Mouse (Mus musculus): ENCODE data around the gene Clic6. TPM values are rescaled to one million over a fixed set of nuclear protein-coding genes. Genes with fewer than 3 reads are reported as not detected.

Gene Clic6
- polyA plus RNA-seq, 1 experiment from 2014 or later, result 1.7 TPM

GRCm38 (mm10) chr16:92538356-92538755 is 52.8 kb downstream of the Clic6 start:
- H3K4me3 ChIP-seq, result no peak overlapping the region
- no peaks in the 10 kb centered on the region for H3K4me1 ChIP-seq

GRCm38 (mm10) chr16:92544264-92544663 is 58.7 kb downstream of the Clic6 start:
- Histone ChIP-seq H3K4me3 (no peak overlapping the region), H3K27ac (no peak overlapping the region), H3K27me3 (replicated peaks) (0 out of 2 replicates have a peak, but pooled peaks cover 21% of the 10 kb centered on the region), H3K9me3 (replicated peaks) (no peaks in the 10 kb centered on the region), H3K4me1 (no peaks in the 10 kb centered on the region), H3K36me3 (no peaks in the 10 kb centered on the region), H3K4me2 (no peak overlapping the region), H3K9ac (no peak overlapping the region)
- ATAC-seq, result no peak
- WGBS (ENCODE audit: insufficient replicate concordance), result 42% methylated on average over 1 of the region's 1 CpGs

More at GRCm38 (mm10) chr16:92538356-92538755, 52.8 kb downstream of the Clic6 start:
- Histone ChIP-seq H3K9me3 (replicated peaks) (no peaks in the 10 kb centered on the region), H3K4me2 (no peak overlapping the region), H3K27ac (no peak overlapping the region), H3K9ac (no peak overlapping the region), H3K36me3 (no peaks in the 10 kb centered on the region), H3K27me3 (replicated peaks) (0 out of 2 replicates have a peak, but pooled peaks cover 12% of the 10 kb centered on the region)
- no peak for ATAC-seq
- WGBS (ENCODE audit: insufficient replicate concordance), result 68% methylated on average over 6 of the region's 6 CpGs

DNA sequence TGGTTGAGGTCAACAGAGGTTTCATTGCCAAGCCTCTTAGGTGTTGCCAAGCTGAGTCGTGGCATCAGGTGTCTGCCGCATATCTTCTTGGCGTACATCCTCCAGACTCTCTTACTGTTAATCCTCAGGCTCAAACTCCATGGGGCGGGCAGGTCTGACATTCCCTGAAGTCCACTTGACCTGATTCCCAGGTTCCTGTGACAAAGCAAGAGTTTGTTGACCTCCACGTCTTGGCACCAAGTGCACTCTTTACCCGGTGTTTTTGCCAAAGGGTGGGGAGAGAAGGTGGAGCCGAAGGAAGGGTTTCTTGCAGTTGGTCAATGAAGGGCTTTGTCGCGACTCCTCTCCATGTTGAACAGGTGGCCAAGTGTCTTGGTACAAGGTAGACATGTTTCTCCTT is 63.1 kb downstream of the Clic6 start:
- Histone ChIP-seq H3K4me1 (no peaks in the 10 kb centered on the region), H3K4me2 (no peak overlapping the region), H3K4me3 (no peak overlapping the region), H3K27me3 (replicated peaks) (peaks cover 21% of the 10 kb centered on the region), H3K36me3 (no peaks in the 10 kb centered on the region), H3K9ac (no peak overlapping the region), H3K9me3 (replicated peaks) (no peaks in the 10 kb centered on the region), H3K27ac (no peak overlapping the region)
- 78% methylated on average over 9 of the region's 9 CpGs for WGBS (ENCODE audit: insufficient replicate concordance)
- ATAC-seq, result no peak

DNA sequence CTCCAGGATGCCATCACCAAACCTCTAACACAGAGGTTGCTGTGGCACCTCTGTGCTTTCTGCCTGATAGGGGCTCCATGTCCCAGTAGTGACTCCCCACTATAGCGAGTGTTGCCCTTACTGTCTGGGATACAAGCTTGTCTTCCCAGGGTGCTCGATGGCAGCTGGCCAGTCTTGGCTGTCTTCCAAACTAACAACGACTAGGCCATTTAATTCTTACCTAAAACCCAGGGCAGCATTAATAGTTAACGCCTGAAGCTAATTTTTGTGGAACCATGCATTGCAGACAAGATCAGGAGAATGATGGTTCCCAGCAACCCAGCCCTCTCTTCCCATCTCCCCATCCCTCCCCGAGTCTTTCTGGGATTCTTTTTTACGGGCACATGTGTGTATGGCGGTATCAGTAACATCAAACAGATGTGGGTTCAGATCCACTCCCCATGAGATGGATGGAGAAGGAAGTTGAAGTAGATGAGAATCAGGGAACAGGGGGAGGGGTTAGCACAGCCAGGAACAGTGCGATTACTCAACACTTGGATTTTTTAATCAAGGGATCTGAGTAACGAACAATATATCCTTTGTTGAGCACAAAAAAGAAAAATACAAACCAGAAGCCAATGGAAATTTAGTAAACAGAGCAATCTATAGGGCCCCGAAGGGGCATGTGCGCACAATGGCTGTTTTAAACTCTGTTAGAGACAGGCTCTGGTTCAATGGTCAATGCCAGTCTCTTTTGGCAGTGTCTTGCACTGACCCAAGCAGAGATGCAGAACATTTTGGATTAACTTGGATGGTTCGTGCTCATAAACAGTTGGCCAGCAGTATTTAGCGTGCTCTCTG is 66.0 kb downstream of the Clic6 start:
- 69% methylated on average over 13 of the region's 13 CpGs for WGBS (ENCODE audit: insufficient replicate concordance)
- ATAC-seq, result no peak
- no peaks in the 10 kb centered on the region for H3K4me1 ChIP-seq
- no peak overlapping the region for H3K27ac ChIP-seq
- H3K9me3 ChIP-seq (replicated peaks), result no peaks in the 10 kb centered on the region
- H3K4me2 ChIP-seq, result no peak overlapping the region
- H3K36me3 ChIP-seq, result no peaks in the 10 kb centered on the region
- H3K4me3 ChIP-seq, result no peak overlapping the region
- peaks cover 27% of the 10 kb centered on the region for H3K27me3 ChIP-seq (replicated peaks)
- H3K9ac ChIP-seq, result no peak overlapping the region

- Histone ChIP-seq H3K4me3 (no peak overlapping the region), H3K27me3 (replicated peaks) (peaks cover 27% of the 10 kb centered on the region), H3K36me3 (no peaks in the 10 kb centered on the region), H3K9me3 (replicated peaks) (no peaks in the 10 kb centered on the region), H3K27ac (no peak overlapping the region), H3K4me2 (no peak overlapping the region), H3K9ac (no peak overlapping the region), H3K4me1 (no peaks in the 10 kb centered on the region)
- 67% methylated on average over 9 of the region's 9 CpGs for WGBS (ENCODE audit: insufficient replicate concordance)
- no peak for ATAC-seq
These were observed 66.5 kb downstream of the Clic6 start for GRCm38 (mm10) chr16:92552106-92552382.

GRCm38 (mm10) chr16:92552858-92553257 is 67.3 kb downstream of the Clic6 start:
- Histone ChIP-seq H3K36me3 (no peaks in the 10 kb centered on the region), H3K27me3 (replicated peaks) (peaks cover 27% of the 10 kb centered on the region), H3K4me2 (0 out of 2 replicates have a peak overlapping the region, but pooled peaks have one; percentile 16), H3K9ac (no peak overlapping the region), H3K4me1 (no peaks in the 10 kb centered on the region), H3K4me3 (no peak overlapping the region), H3K27ac (no peak overlapping the region), H3K9me3 (replicated peaks) (no peaks in the 10 kb centered on the region)
- 16% methylated on average over 11 of the region's 11 CpGs for WGBS (ENCODE audit: insufficient replicate concordance)
- no peak for ATAC-seq

DNA sequence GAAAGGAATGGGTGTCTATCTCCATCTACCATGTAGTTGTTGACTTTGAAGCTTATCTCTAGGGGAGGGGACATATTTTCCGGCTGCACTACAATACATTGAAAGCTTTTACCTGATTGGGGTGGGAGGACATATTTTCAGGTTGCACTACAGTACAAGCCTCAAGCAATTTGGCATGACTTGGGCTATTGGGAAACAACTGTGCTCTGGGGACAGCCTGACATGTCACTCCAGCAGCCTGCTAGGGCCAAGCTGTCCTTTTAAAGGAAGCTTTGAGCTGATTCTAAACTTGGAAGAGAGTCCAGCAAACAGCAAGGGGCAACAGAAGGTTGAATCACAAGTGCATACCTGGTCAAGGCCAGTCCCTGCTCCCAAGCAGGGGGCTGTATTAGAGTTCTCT is 69.5 kb downstream of the Clic6 start:
- Histone ChIP-seq H3K9me3 (replicated peaks) (no peaks in the 10 kb centered on the region), H3K4me2 (no peak overlapping the region), H3K27me3 (replicated peaks) (peaks cover 28% of the 10 kb centered on the region), H3K4me3 (no peak overlapping the region), H3K36me3 (no peaks in the 10 kb centered on the region), H3K4me1 (no peaks in the 10 kb centered on the region), H3K27ac (no peak overlapping the region), H3K9ac (no peak overlapping the region)
- WGBS (ENCODE audit: insufficient replicate concordance), result 47% methylated on average over 1 of the region's 1 CpGs
- ATAC-seq, result no peak

DNA sequence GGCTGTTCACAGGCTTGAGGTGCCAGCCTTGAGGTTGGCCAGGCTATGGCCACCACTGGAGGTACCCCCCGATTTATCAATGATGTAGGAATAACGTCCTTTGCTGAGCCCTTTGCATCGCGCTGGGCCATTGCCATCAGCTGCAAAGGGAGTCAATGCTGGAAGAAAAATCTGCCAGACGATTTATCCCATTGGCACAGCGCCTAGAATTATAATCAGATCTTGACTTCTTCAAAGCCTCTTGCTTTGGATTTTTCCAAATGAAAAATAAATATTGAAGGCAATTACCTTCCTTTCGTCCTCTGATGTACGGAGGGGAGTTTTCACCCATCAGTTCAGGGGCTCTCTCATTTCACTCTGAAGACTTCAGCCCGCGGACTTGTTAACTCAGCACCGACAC is 79.8 kb downstream of the Clic6 start:
- H3K9me3 ChIP-seq (replicated peaks), result no peaks in the 10 kb centered on the region
- H3K36me3 ChIP-seq, result no peaks in the 10 kb centered on the region
- H3K4me1 ChIP-seq, result peaks cover 6% of the 10 kb centered on the region
- no peak overlapping the region for H3K27ac ChIP-seq
- H3K4me3 ChIP-seq, result no peak overlapping the region
- no peak overlapping the region for H3K9ac ChIP-seq
- no peak overlapping the region for H3K4me2 ChIP-seq
- 63% methylated on average over 11 of the region's 11 CpGs for WGBS (ENCODE audit: insufficient replicate concordance)
- peaks cover 23% of the 10 kb centered on the region for H3K27me3 ChIP-seq (replicated peaks)
- ATAC-seq, result no peak

GRCm38 (mm10) chr16:92565708-92566107 is 80.2 kb downstream of the Clic6 start:
- no peaks in the 10 kb centered on the region for H3K36me3 ChIP-seq
- H3K27me3 ChIP-seq (replicated peaks), result peaks cover 23% of the 10 kb centered on the region
- no peak overlapping the region for H3K27ac ChIP-seq
- no peak overlapping the region for H3K4me3 ChIP-seq
- H3K9me3 ChIP-seq (replicated peaks), result no peaks in the 10 kb centered on the region
- H3K4me2 ChIP-seq, result no peak overlapping the region
- H3K9ac ChIP-seq, result no peak overlapping the region
- 3% methylated on average over 6 of the region's 6 CpGs for WGBS (ENCODE audit: insufficient replicate concordance)
- H3K4me1 ChIP-seq, result peaks cover 6% of the 10 kb centered on the region
- no peak for ATAC-seq

- Histone ChIP-seq H3K27me3 (replicated peaks) (peaks cover 23% of the 10 kb centered on the region), H3K4me1 (peaks cover 6% of the 10 kb centered on the region), H3K36me3 (no peaks in the 10 kb centered on the region), H3K4me2 (no peak overlapping the region), H3K27ac (no peak overlapping the region), H3K9ac (no peak overlapping the region), H3K4me3 (no peak overlapping the region), H3K9me3 (replicated peaks) (peaks cover 1% of the 10 kb centered on the region; the same call in 1 of the 2 replicates)
- ATAC-seq, result 0 out of 2 replicates have a peak, but pooled peaks have one; percentile 35
- WGBS (ENCODE audit: insufficient replicate concordance), result 18% methylated on average over 5 of the region's 5 CpGs
These were observed 80.6 kb downstream of the Clic6 start for GRCm38 (mm10) chr16:92566146-92566545.

DNA sequence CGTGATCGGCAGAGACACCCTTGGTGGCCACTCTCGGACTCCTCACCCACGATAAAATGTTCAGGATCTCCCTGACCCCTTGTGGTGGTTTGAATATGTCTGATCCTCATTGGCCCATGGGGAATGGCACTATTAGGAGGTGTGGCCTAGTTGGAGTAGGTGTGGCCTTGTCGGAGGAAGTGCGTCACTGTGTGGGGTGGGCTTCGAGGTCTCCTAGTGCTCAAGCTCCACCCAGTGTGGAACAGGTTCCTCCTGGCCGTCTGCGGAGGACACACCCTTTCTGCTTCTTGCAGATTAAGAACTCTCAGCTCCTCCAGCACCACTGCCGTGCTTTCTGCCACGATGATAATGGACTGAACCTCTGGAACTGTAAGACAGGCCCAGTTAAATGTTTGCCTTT is 85.7 kb downstream of the Clic6 start:
- Histone ChIP-seq H3K27me3 (replicated peaks) (peaks cover 7% of the 10 kb centered on the region; the same call in 1 of the 2 replicates), H3K4me3 (no peak overlapping the region), H3K27ac (no peak overlapping the region), H3K9ac (no peak overlapping the region), H3K4me2 (no peak overlapping the region), H3K36me3 (no peaks in the 10 kb centered on the region), H3K9me3 (replicated peaks) (peaks cover 6% of the 10 kb centered on the region; the same call in 1 of the 2 replicates), H3K4me1 (peaks cover under 1% of the 10 kb centered on the region; the same call in 1 of the 2 replicates)
- ATAC-seq, result no peak
- WGBS (ENCODE audit: insufficient replicate concordance), result 70% methylated on average over 11 of the region's 11 CpGs

DNA sequence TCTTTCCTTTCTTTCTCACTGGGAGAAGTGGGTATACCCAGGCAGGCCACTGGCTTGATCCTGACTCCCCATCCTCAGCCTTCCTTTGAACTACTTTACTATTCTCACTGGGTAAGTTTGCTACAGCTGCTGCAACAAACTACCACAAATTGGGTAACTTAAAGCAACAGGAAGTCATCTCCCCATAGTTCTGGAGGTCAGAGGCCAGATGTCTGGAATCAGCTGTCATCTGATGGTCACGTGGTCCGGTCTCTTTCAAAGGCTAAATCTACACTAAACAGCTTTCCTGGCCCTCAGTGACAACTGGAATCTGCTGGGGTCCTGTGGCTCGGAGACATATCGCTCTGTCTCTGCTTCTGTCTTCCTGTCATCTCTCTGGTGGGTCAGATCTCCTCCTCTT is 87.7 kb downstream of the Clic6 start:
- no peaks in the 10 kb centered on the region for H3K36me3 ChIP-seq
- ATAC-seq, result no peak
- WGBS (ENCODE audit: insufficient replicate concordance), result 30% methylated on average over 4 of the region's 4 CpGs

More for the DNA sequence above, 87.7 kb downstream of the Clic6 start:
- H3K4me1 ChIP-seq, result no peaks in the 10 kb centered on the region
- peaks cover 6% of the 10 kb centered on the region; the same call in 1 of the 2 replicates for H3K9me3 ChIP-seq (replicated peaks)
- H3K4me3 ChIP-seq, result no peak overlapping the region
- no peaks in the 10 kb centered on the region; the same call in 1 of the 2 replicates for H3K27me3 ChIP-seq (replicated peaks)
- no peak overlapping the region for H3K4me2 ChIP-seq
- H3K9ac ChIP-seq, result no peak overlapping the region
- no peak overlapping the region for H3K27ac ChIP-seq
